Mouse (Mus musculus) embryonic facial prominence, embryonic 13.5 days (tissue): ENCODE measurements around the gene Nos1ap. TPM values are rescaled to one million over a fixed set of nuclear protein-coding genes. Genes with fewer than 3 reads are reported as not detected.

Experiments used
- ATAC-seq: fragments of 200-750 bp; cut with Nextera tagmentation; 2 replicates; pipeline ENCODE4 v1.8.0; 2017; ENCODE audit warnings: low read depth; ENCODE audit not compliant: insufficient number of reproducible peaks, insufficient read depth, low FRiP score, low TSS enrichment
- H3K27ac ChIP-seq: fragments of 300-500 bp; sonication (generic); 2 replicates; pipeline ENCODE4 v1.5.1; 2015; ENCODE audit warnings: moderate library complexity, mild to moderate bottlenecking, inconsistent platforms
- H3K27me3 ChIP-seq: fragments of 300-500 bp; sonication (generic); 2 replicates; pipeline ENCODE4 v1.6.1; 2015; ENCODE audit warnings: mild to moderate bottlenecking, inconsistent platforms
- H3K36me3 ChIP-seq: fragments of 300-500 bp; sonication (generic); 2 replicates; pipeline ENCODE4 v1.6.1; 2015; ENCODE audit warnings: mild to moderate bottlenecking, inconsistent platforms
- H3K4me1 ChIP-seq: fragments of 300-500 bp; sonication (generic); 2 replicates; pipeline ENCODE4 v1.6.1; 2015; ENCODE audit warnings: inconsistent platforms
- H3K4me2 ChIP-seq: fragments of 300-500 bp; sonication (generic); 2 replicates; pipeline ENCODE4 v1.6.1; 2015; ENCODE audit warnings: moderate library complexity, mild to moderate bottlenecking, inconsistent platforms
- H3K4me3 ChIP-seq: fragments of 300-500 bp; sonication (generic); 2 replicates; pipeline ENCODE4 v1.5.1; 2015; ENCODE audit warnings: mild to moderate bottlenecking, inconsistent platforms
- H3K9ac ChIP-seq: fragments of 300-500 bp; sonication (generic); 2 replicates; pipeline ENCODE4 v1.6.1; 2015; ENCODE audit warnings: mild to moderate bottlenecking, inconsistent platforms
- H3K9me3 ChIP-seq: fragments of 300-500 bp; sonication (generic); 2 replicates; pipeline ENCODE4 v1.6.1; 2016; ENCODE audit warnings: inconsistent platforms
- WGBS: fragments of 180-500 bp; shearing (Covaris S2); methylation state at CpG from one replicate; pipeline ENCODE4 v1.1.7; 2015; ENCODE audit warnings: mixed read lengths; 5-methylcytosine and 5-hydroxymethylcytosine counted together
- polyA plus RNA-seq: library from polyadenylated mRNA; unstranded; fragments of >200 nt; fragmentation: Nextera tagmentation; extraction: Ambion mirVana; gene quantifications from 2 replicates; pipeline ENCODE4 v1.2.1, GENCODE M21; 2015

Gene Nos1ap
- polyA plus RNA-seq, 1 experiment from 2014 or later = 6.2 TPM

- 91% methylated on average over 2 of the region's 2 CpGs for WGBS
- Histone ChIP-seq H3K36me3 (no peaks in the 10 kb centered on the region), H3K4me3 (no peak overlapping the region), H3K27me3 (peaks cover 4% of the 10 kb centered on the region; the same call in 1 of the 2 replicates), H3K9me3 (no peaks in the 10 kb centered on the region), H3K27ac (no peak overlapping the region), H3K9ac (no peak overlapping the region), H3K4me2 (no peak overlapping the region), H3K4me1 (peaks cover 21% of the 10 kb centered on the region)
- ATAC-seq = no peak
Observed at GRCm38 (mm10) chr1:170583925-170584324, 5.7 kb downstream of the Nos1ap start.

DNA sequence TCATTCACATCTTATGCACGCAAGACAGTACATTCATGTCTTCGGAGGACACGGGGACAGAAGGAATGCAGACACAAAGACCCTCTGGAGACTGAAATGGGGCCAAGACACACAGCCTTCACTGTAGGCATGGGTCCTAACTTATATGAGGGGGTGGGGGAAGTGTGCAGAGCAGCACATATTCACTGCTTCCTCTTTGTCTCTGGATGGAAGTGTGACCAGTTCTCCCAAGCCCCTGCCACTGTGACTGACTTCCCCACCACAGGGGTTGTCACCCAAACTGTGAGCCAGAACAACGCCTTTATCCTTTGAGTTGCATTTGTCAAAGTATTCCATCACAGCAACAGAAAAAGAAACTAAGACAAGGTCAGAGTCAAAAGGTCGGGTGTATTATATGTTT, 7.3 kb downstream of the Nos1ap start:
- Histone ChIP-seq H3K9me3 (no peaks in the 10 kb centered on the region), H3K4me1 (peaks cover 16% of the 10 kb centered on the region), H3K4me3 (no peak overlapping the region), H3K4me2 (no peak overlapping the region), H3K9ac (no peak overlapping the region), H3K36me3 (no peaks in the 10 kb centered on the region), H3K27ac (no peak overlapping the region), H3K27me3 (no peaks in the 10 kb centered on the region)
- 84% methylated on average over 5 of the region's 5 CpGs for WGBS
- ATAC-seq = no peak

- Histone ChIP-seq H3K9me3 (no peaks in the 10 kb centered on the region), H3K27me3 (no peaks in the 10 kb centered on the region), H3K4me2 (peak overlapping the region; percentile 43), H3K4me1 (peaks cover 32% of the 10 kb centered on the region), H3K9ac (no peak overlapping the region), H3K4me3 (no peak overlapping the region; the same call in 1 of the 2 replicates), H3K27ac (no peak overlapping the region; the same call in 1 of the 2 replicates), H3K36me3 (no peaks in the 10 kb centered on the region)
- 22% methylated on average over 13 of the region's 13 CpGs for WGBS
- ATAC-seq = 0 out of 2 replicates have a peak, but pooled peaks have one; percentile 44
Observed at GRCm38 (mm10) chr1:170580485-170581110, 9.1 kb downstream of the Nos1ap start.

GRCm38 (mm10) chr1:170579476-170579875, 10.2 kb downstream of the Nos1ap start:
- no peak for ATAC-seq
- Histone ChIP-seq H3K9me3 (no peaks in the 10 kb centered on the region), H3K36me3 (no peaks in the 10 kb centered on the region), H3K27ac (no peak overlapping the region), H3K4me2 (no peak overlapping the region), H3K27me3 (no peaks in the 10 kb centered on the region), H3K9ac (no peak overlapping the region), H3K4me3 (no peak overlapping the region), H3K4me1 (peaks cover 37% of the 10 kb centered on the region)
- WGBS = 93% methylated on average over 5 of the region's 5 CpGs

- ATAC-seq = no peak
- Histone ChIP-seq H3K27ac (no peak overlapping the region), H3K4me3 (no peak overlapping the region), H3K4me1 (peaks cover 37% of the 10 kb centered on the region), H3K9ac (no peak overlapping the region), H3K4me2 (no peak overlapping the region), H3K27me3 (no peaks in the 10 kb centered on the region), H3K9me3 (no peaks in the 10 kb centered on the region), H3K36me3 (no peaks in the 10 kb centered on the region)
- 89% methylated on average over 4 of the region's 4 CpGs for WGBS
Observed at GRCm38 (mm10) chr1:170579063-170579462, 10.6 kb downstream of the Nos1ap start.

GRCm38 (mm10) chr1:170576728-170577065, 13.0 kb downstream of the Nos1ap start:
- 0 out of 2 replicates have a peak overlapping the region, but pooled peaks have one; percentile 13 for H3K27ac ChIP-seq
- H3K9me3 ChIP-seq = 0 out of 2 replicates have a peak, but pooled peaks cover 2% of the 10 kb centered on the region
- ATAC-seq = no peak
- no peaks in the 10 kb centered on the region for H3K36me3 ChIP-seq
- peaks cover 37% of the 10 kb centered on the region for H3K4me1 ChIP-seq
- H3K4me3 ChIP-seq = no peak overlapping the region
- WGBS = 50% methylated on average over 6 of the region's 6 CpGs
- H3K27me3 ChIP-seq = no peaks in the 10 kb centered on the region
- no peak overlapping the region for H3K4me2 ChIP-seq
- no peak overlapping the region for H3K9ac ChIP-seq

DNA sequence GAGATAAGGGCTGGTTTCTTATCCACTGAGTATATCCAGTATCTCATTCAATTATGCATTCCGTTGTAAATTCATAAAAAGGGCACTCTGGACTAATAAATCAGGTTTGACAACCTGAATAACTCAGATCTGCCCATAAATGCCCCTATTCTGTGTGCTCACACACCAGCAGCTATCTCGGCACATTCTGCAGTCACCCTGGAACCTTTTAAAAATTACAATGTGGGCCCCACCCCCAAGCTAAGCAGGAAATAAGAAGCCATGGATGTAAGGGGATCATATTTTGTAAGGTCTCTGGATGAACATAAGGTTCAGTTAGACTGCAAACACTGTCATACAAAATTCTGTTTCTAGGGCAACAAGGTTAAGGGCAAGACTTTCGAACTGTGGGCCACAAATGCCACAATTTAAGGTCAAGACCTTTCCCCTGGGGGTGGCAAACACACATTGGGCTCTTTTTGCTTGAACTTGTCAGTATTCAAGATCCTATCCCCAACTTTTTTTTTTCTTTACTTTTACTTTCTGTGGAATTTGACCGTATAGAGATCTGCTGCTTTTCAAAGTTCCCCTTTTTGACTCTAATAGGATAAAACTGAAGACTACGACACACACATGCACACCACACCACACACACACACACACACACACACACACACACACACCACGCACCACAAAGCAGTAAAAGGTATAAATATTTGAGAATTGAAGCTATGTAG, 13.5 kb downstream of the Nos1ap start:
- Histone ChIP-seq H3K4me1 (peaks cover 33% of the 10 kb centered on the region), H3K4me3 (no peak overlapping the region), H3K36me3 (no peaks in the 10 kb centered on the region), H3K4me2 (no peak overlapping the region), H3K27me3 (no peaks in the 10 kb centered on the region), H3K9me3 (0 out of 2 replicates have a peak, but pooled peaks cover 2% of the 10 kb centered on the region), H3K27ac (0 out of 2 replicates have a peak overlapping the region, but pooled peaks have one; percentile 13), H3K9ac (no peak overlapping the region)
- ATAC-seq = no peak
- 38% methylated on average over 6 of the region's 6 CpGs for WGBS

- WGBS = 91% methylated on average over 7 of the region's 7 CpGs
- H3K4me3 ChIP-seq = no peak overlapping the region
- H3K9me3 ChIP-seq = 0 out of 2 replicates have a peak, but pooled peaks cover 2% of the 10 kb centered on the region
Observed at GRCm38 (mm10) chr1:170573117-170573516, 16.5 kb downstream of the Nos1ap start.

DNA sequence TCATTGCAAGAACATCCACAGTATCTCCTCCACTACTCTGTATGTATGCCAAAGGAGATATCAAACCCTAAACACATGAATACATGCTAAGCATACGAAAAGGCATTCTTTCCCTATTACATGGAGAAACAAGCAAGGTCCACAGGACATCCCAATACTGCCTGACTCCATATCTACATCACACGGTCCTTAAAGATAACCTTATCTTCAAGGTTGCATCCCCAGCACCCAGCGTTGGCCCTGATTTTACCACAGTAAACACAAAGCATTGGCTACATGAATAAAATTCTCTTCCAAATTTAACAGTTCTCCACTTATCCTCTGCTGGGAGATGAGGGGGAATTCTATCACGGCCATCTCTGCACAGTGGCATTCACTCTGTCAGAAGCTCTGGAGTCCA, 22.7 kb downstream of the Nos1ap start:
- Histone ChIP-seq H3K36me3 (no peaks in the 10 kb centered on the region), H3K9ac (no peak overlapping the region), H3K27ac (no peak overlapping the region), H3K4me1 (no peaks in the 10 kb centered on the region), H3K27me3 (no peaks in the 10 kb centered on the region), H3K9me3 (0 out of 2 replicates have a peak, but pooled peaks cover 2% of the 10 kb centered on the region), H3K4me2 (no peak overlapping the region), H3K4me3 (no peak overlapping the region)
- WGBS = 86% methylated on average over 4 of the region's 4 CpGs
- no peak for ATAC-seq

More at GRCm38 (mm10) chr1:170573117-170573516, 16.5 kb downstream of the Nos1ap start:
- Histone ChIP-seq H3K36me3 (no peaks in the 10 kb centered on the region), H3K4me1 (peaks cover 22% of the 10 kb centered on the region), H3K9ac (no peak overlapping the region), H3K4me2 (no peak overlapping the region), H3K27me3 (no peaks in the 10 kb centered on the region), H3K27ac (no peak overlapping the region)
- ATAC-seq = no peak

DNA sequence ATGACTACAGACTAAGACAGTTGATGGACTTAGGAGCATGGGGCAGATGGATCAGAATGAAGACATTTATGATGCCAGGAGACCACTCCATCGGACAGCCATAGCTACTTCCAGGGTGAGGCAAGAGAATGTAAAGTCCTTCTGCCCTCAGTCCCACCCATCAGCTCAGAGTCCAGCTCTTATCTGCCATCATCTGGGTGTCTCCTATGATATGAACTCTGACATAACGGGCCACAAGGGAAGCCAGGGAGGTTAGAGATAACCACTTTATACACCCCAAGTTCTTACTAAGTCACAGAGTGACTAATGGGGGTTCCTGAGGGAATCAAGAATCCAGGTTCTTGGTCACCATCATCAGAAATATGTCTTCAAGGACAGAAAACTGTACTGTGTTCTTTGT, 23.1 kb downstream of the Nos1ap start:
- 90% methylated on average over 2 of the region's 2 CpGs for WGBS
- ATAC-seq = no peak
- Histone ChIP-seq H3K4me3 (no peak overlapping the region), H3K9me3 (no peaks in the 10 kb centered on the region), H3K27ac (no peak overlapping the region), H3K36me3 (no peaks in the 10 kb centered on the region), H3K4me2 (no peak overlapping the region), H3K27me3 (no peaks in the 10 kb centered on the region), H3K4me1 (no peaks in the 10 kb centered on the region), H3K9ac (no peak overlapping the region)

DNA sequence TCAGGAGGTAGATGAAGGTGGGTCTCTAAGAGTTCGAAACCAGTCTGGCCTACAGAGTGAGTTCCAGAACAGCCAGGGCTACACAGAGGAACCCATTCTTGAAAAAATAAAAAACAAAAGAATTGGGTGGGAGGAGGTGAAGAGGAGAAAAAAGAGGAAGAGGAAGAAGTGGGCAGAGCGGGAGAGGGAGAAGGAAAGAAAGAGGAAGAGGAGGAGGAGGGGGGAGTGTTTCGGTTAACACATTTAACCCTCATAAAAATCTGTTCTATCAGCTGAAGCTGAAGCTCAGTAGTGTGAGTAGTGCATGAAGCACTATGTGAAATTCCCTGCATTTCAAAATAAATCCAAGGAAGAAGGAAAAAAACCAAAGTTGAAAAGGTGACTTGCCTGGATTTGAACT, 24.7 kb downstream of the Nos1ap start:
- ATAC-seq = no peak
- Histone ChIP-seq H3K9ac (no peak overlapping the region), H3K27ac (no peak overlapping the region), H3K36me3 (no peaks in the 10 kb centered on the region), H3K27me3 (no peaks in the 10 kb centered on the region), H3K9me3 (no peaks in the 10 kb centered on the region), H3K4me3 (no peak overlapping the region), H3K4me2 (no peak overlapping the region), H3K4me1 (no peaks in the 10 kb centered on the region)
- WGBS = 88% methylated on average over 3 of the region's 3 CpGs

- Histone ChIP-seq H3K4me1 (no peaks in the 10 kb centered on the region), H3K9ac (no peak overlapping the region), H3K27me3 (no peaks in the 10 kb centered on the region), H3K4me3 (no peak overlapping the region), H3K36me3 (no peaks in the 10 kb centered on the region), H3K4me2 (no peak overlapping the region), H3K27ac (no peak overlapping the region), H3K9me3 (no peaks in the 10 kb centered on the region)
- 90% methylated on average over 1 of the region's 1 CpGs for WGBS
- no peak for ATAC-seq
Observed at GRCm38 (mm10) chr1:170562431-170562830, 27.2 kb downstream of the Nos1ap start.
